Mouse (Mus musculus): ENCODE results near the gene Dab1.

DNA sequence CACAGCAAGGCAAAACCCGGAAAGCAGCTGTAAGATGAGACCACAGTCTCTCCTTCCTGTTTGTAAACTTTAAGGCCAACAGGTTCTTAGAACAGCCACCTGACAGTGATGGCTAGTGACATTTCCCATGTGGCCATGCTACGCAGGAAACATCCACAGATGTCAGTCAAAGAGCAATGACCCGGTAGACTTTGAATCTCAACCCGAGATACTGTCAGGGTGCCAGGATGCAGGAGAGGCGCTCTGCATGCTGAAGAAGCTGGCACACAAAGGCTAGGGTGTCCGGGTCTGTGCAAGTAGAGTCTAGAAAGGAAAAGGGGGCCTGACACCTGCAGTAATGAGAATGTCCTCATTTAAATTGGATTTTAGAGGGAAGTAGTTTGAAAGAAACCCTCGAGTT lies 222.0 kb downstream of the Dab1 start:
- TF ChIP-seq CTCF (IDR thresholded peaks at IDR 0.05; ENCODE audit: borderline replicate concordance, insufficient read depth, low read length) = no peak
- TF ChIP-seq POLR2A (IDR thresholded peaks at IDR 0.05; ENCODE audit: low read depth, low read length) = no peak

All from embryonic fibroblast, embryonic 13.5 days (primary cell).